Mouse (Mus musculus) midbrain, embryonic 13.5 days (tissue): ENCODE results near the gene Haus2. TPM values are rescaled to one million over a fixed set of nuclear protein-coding genes. Genes with fewer than 3 reads are reported as not detected.

Source experiments
- ATAC-seq: fragments of 200-750 bp; cut with Nextera tagmentation; 2 replicates; pipeline ENCODE4 v1.8.0; 2017; ENCODE audit warnings: mild to moderate bottlenecking, moderate TSS enrichment, moderate library complexity
- H3K27ac ChIP-seq: fragments of 300-500 bp; sonication (generic); 2 replicates; pipeline ENCODE4 v1.5.1; 2015; ENCODE audit warnings: inconsistent platforms, mild to moderate bottlenecking, moderate library complexity
- H3K27me3 ChIP-seq: fragments of 300-500 bp; sonication (generic); 2 replicates; pipeline ENCODE4 v1.6.1; 2015; ENCODE audit warnings: mild to moderate bottlenecking, inconsistent platforms
- H3K36me3 ChIP-seq: fragments of 300-500 bp; sonication (generic); 2 replicates; pipeline ENCODE4 v1.6.1; 2015; ENCODE audit warnings: mild to moderate bottlenecking, inconsistent platforms
- H3K4me1 ChIP-seq: fragments of 300-500 bp; sonication (generic); replicated peaks from 2 replicates; pipeline ENCODE4 v1.6.1; 2015; ENCODE audit warnings: inconsistent platforms
- H3K4me2 ChIP-seq: fragments of 300-500 bp; sonication (generic); replicated peaks from 2 replicates; pipeline ENCODE4 v1.6.1; 2015; ENCODE audit warnings: moderate library complexity, mild to moderate bottlenecking, inconsistent platforms
- H3K4me3 ChIP-seq: fragments of 300-500 bp; sonication (generic); replicated peaks from 2 replicates; pipeline ENCODE4 v1.5.1; 2015; ENCODE audit warnings: mild to moderate bottlenecking, inconsistent platforms
- H3K9ac ChIP-seq: fragments of 300-500 bp; sonication (generic); replicated peaks from 2 replicates; pipeline ENCODE4 v1.6.1; 2015; ENCODE audit warnings: mild to moderate bottlenecking, inconsistent platforms
- H3K9me3 ChIP-seq: fragments of 300-500 bp; sonication (generic); 2 replicates; pipeline ENCODE4 v1.6.1; 2016; ENCODE audit warnings: mild to moderate bottlenecking, inconsistent platforms
- WGBS: fragments of 180-500 bp; shearing (Covaris S2); methylation state at CpG from one replicate; pipeline ENCODE4 v1.1.7; 2015; 5-methylcytosine and 5-hydroxymethylcytosine counted together
- polyA plus RNA-seq: library from polyadenylated mRNA; unstranded; fragments of >200 nt; fragmentation: Nextera tagmentation; extraction: Ambion mirVana; gene quantifications from 2 replicates; pipeline ENCODE4 v1.2.1, GENCODE M21; 2015

Haus2 gene
- polyA plus RNA-seq, 1 experiment from 2014 or later = 33.1 TPM

DNA sequence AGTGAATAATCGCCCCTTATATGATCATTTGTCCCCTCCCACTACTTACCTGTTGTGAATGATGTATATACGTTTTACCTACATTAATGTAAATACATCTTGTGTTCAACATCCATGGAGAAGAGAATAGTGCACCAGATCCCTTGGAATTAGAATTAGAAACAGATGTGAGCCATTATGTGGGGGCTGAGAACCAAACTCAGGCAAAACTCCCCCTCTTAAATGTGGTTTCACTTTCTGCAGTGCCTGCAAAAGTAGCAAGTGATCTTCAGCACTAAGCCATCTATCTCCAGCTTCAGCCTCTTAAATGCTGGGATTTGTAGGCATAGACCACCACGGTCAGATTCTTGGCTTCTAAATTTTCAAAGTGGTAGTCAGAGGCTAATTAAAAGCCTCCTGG, 34.1 kb upstream of the Haus2 start:
- Histone ChIP-seq H3K27me3 (no peaks in the 10 kb centered on the region), H3K4me1 (no peaks in the 10 kb centered on the region), H3K36me3 (peaks cover 6% of the 10 kb centered on the region; the same call in 1 of the 2 replicates), H3K4me2 (no peak overlapping the region), H3K27ac (no peak overlapping the region), H3K9me3 (no peaks in the 10 kb centered on the region), H3K9ac (no peak overlapping the region), H3K4me3 (no peak overlapping the region)
- WGBS = 92% methylated on average over 3 of the region's 3 CpGs
- ATAC-seq = no peak

DNA sequence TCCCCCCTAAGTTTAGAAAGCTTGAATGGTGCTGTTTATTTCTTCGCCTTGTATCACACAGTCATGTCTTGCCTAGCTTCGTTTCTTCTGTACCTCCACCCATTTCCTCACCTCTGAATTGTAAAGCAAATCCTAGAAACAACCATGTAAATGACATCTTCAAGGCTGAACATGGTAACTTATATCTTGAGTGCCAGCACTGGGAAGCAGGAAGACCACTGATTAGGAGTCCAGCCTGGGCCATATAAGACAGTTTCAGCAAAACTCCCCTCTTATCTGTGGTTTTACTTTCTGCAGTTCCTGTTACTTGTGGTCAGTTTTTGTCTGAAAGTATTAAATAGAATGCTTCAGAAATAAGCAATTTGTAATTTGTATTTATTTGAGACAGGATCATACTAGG, 33.2 kb upstream of the Haus2 start:
- no peak for ATAC-seq
- 90% methylated on average over 2 of the region's 2 CpGs for WGBS

DNA sequence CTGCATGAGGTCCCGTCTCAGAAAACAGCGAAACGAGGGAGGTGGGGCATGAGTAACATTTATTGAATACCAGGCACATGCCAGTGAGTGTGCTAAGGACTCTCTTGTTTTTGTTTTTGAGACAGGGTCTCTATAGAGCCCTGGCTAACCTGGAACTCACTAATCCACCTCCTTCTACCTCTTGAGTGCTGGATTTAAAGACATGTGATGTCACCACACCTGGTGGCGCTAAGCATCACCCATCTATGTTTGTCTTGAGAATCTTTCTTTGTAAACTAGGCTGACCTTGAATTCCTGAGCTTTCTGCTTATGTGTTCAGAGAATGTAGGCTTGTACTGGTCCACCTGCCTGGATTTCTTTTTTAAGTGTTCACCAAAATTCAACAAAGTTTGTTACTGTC, 31.4 kb upstream of the Haus2 start:
- no peak overlapping the region for H3K4me2 ChIP-seq
- no peaks in the 10 kb centered on the region for H3K27me3 ChIP-seq
- no peaks in the 10 kb centered on the region for H3K4me1 ChIP-seq
- WGBS = 89% methylated on average over 4 of the region's 4 CpGs
- no peaks in the 10 kb centered on the region for H3K9me3 ChIP-seq
- H3K36me3 ChIP-seq = no peaks in the 10 kb centered on the region
- no peak overlapping the region for H3K4me3 ChIP-seq
- no peak overlapping the region for H3K9ac ChIP-seq
- no peak overlapping the region for H3K27ac ChIP-seq
- ATAC-seq = no peak

More for the DNA sequence above, 33.2 kb upstream of the Haus2 start:
- H3K27me3 ChIP-seq = no peaks in the 10 kb centered on the region
- H3K9me3 ChIP-seq = no peaks in the 10 kb centered on the region
- H3K4me3 ChIP-seq = no peak overlapping the region
- no peaks in the 10 kb centered on the region for H3K4me1 ChIP-seq
- no peak overlapping the region for H3K4me2 ChIP-seq
- H3K27ac ChIP-seq = no peak overlapping the region
- H3K36me3 ChIP-seq = peaks cover 6% of the 10 kb centered on the region; the same call in 1 of the 2 replicates
- H3K9ac ChIP-seq = no peak overlapping the region

- H3K36me3 ChIP-seq = no peaks in the 10 kb centered on the region
- H3K4me1 ChIP-seq = no peaks in the 10 kb centered on the region
- no peak for ATAC-seq
- H3K9ac ChIP-seq = no peak overlapping the region
- 85% methylated on average over 5 of the region's 5 CpGs for WGBS
- no peak overlapping the region for H3K4me3 ChIP-seq
- H3K9me3 ChIP-seq = no peaks in the 10 kb centered on the region
- no peak overlapping the region for H3K27ac ChIP-seq
- H3K27me3 ChIP-seq = no peaks in the 10 kb centered on the region
- H3K4me2 ChIP-seq = no peak overlapping the region
Observed at GRCm38 (mm10) chr2:120578286-120578685, 30.9 kb upstream of the Haus2 start.

GRCm38 (mm10) chr2:120589759-120590158, 19.4 kb upstream of the Haus2 start:
- Histone ChIP-seq H3K27me3 (no peaks in the 10 kb centered on the region), H3K9ac (no peak overlapping the region), H3K4me1 (no peaks in the 10 kb centered on the region), H3K9me3 (no peaks in the 10 kb centered on the region), H3K27ac (no peak overlapping the region), H3K4me3 (no peak overlapping the region), H3K4me2 (no peak overlapping the region), H3K36me3 (peaks cover 46% of the 10 kb centered on the region)
- 83% methylated on average over 5 of the region's 5 CpGs for WGBS
- ATAC-seq = no peak

- no peak for ATAC-seq
- Histone ChIP-seq H3K4me3 (no peak overlapping the region), H3K9ac (no peak overlapping the region), H3K9me3 (no peaks in the 10 kb centered on the region), H3K4me2 (no peak overlapping the region), H3K36me3 (peaks cover 52% of the 10 kb centered on the region), H3K27me3 (no peaks in the 10 kb centered on the region), H3K27ac (no peak overlapping the region), H3K4me1 (no peaks in the 10 kb centered on the region)
- 93% methylated on average over 1 of the region's 1 CpGs for WGBS
Observed at GRCm38 (mm10) chr2:120592227-120592626, 17.0 kb upstream of the Haus2 start.

GRCm38 (mm10) chr2:120597734-120598133, 11.4 kb upstream of the Haus2 start:
- Histone ChIP-seq H3K27ac (no peak overlapping the region), H3K4me1 (no peaks in the 10 kb centered on the region), H3K9me3 (no peaks in the 10 kb centered on the region), H3K4me2 (no peak overlapping the region), H3K36me3 (peaks cover 65% of the 10 kb centered on the region), H3K9ac (no peak overlapping the region), H3K27me3 (no peaks in the 10 kb centered on the region), H3K4me3 (no peak overlapping the region)
- 93% methylated on average over 2 of the region's 2 CpGs for WGBS
- ATAC-seq = no peak

DNA sequence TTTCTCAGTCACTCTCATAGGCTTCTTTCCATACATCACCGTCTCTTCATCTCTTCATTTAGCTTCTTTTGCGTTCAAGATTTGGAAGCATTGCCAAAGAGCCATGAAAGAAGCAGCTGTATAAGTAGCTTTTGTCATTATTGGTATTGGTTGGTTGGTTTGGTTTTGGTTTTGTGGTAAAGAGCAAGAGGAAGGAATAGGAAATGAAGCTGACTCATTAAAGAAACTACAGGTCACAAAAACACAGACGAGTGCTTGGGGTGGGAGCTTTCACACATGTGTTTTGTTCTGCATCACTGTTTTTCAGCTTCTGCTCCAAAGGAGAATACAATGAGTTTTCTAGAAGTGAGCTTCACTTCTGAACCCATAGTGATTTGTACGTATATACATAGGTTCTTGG, 9.7 kb upstream of the Haus2 start:
- no peaks in the 10 kb centered on the region for H3K4me1 ChIP-seq
- H3K27ac ChIP-seq = no peak overlapping the region
- 95% methylated on average over 4 of the region's 4 CpGs for WGBS
- H3K9ac ChIP-seq = no peak overlapping the region
- H3K9me3 ChIP-seq = no peaks in the 10 kb centered on the region
- no peak overlapping the region for H3K4me3 ChIP-seq
- ATAC-seq = no peak
- H3K36me3 ChIP-seq = peaks cover 68% of the 10 kb centered on the region
- no peak overlapping the region for H3K4me2 ChIP-seq
- no peaks in the 10 kb centered on the region for H3K27me3 ChIP-seq

DNA sequence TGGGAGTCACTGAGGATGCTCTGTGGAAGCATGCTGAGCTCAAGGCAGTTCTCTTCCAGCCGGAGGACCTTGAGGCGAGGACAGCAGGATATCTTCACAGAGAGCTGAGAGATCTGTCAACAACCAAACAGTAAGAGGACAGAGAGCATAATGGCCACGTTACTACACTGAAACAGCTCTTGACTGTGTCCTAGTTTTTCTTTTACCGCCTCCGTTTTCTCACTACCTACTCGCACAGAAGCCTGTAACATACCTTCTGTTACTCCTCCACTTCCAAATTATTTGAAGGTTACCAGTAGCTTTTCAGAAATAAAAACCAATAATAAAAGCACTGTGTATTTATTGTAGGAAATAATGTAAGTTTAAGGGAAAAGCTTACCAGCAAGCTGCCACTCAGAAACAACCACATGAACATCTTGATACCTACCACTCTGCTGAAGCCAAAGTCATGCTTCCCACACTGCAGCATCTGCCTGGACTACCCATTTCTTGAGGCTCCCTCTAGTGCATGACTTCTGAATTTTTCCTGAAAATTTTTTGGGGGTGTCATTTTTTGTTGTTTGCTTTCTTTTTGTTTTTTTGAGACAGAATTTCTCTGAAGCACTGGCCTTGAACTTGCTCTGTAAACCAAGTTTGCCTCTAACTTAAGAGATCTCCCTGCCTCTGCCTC, 3.0 kb upstream of the Haus2 start:
- Histone ChIP-seq H3K9ac (no peak overlapping the region), H3K9me3 (no peaks in the 10 kb centered on the region), H3K4me2 (no peak overlapping the region), H3K4me1 (peaks cover 25% of the 10 kb centered on the region), H3K4me3 (no peak overlapping the region), H3K27me3 (no peaks in the 10 kb centered on the region), H3K27ac (no peak overlapping the region), H3K36me3 (peaks cover 32% of the 10 kb centered on the region)
- ATAC-seq = no peak
- 87% methylated on average over 6 of the region's 6 CpGs for WGBS

DNA sequence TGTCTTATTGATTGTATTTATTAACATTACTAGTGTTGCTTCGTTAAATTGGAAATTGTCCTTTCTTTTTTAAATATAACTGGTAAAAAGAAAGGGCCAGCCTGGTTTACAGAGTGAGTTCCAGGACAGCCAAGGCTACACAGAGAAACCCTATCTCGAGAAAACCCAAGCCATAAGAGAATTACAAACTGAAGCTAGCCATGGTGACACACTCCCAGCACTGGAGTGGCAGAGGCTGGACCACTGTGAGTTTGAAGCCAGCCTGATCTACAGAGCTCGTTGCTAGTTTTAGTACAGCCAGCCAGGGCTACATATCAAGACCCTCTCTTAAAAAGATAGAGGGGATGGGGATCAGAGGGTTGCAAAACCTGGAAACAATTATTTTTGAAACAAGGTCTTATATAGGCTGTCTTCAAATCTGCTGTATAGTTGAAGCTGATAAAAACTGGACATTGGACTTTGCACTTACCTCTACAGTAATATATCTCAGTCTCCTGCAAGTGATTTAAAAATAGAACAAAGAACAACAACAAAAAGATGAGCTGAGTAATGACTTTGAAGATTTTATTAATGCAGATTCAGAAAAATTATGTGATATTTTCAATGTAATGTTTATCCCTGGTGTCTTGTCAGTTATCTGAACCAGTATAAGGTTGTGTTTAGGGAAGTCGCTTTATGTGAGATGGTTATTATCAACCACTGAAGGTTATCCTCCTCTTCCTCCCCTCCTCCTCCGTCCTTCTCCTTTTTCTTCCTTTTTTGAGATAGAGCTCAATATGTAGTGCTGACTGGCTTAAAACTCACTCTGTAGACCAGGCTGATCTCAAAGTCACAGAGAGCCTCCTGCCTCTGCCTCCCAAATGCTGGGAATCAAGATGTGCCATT, 7.3 kb downstream of the Haus2 start:
- H3K9me3 ChIP-seq = no peaks in the 10 kb centered on the region
- no peak overlapping the region for H3K4me3 ChIP-seq
- no peaks in the 10 kb centered on the region for H3K4me1 ChIP-seq
- no peaks in the 10 kb centered on the region for H3K27me3 ChIP-seq
- ATAC-seq = no peak
- 93% methylated on average over 5 of the region's 5 CpGs for WGBS
- H3K36me3 ChIP-seq = peaks cover 56% of the 10 kb centered on the region
- no peak overlapping the region for H3K9ac ChIP-seq
- H3K4me2 ChIP-seq = no peak overlapping the region
- H3K27ac ChIP-seq = no peak overlapping the region

GRCm38 (mm10) chr2:120619538-120619937, 10.4 kb downstream of the Haus2 start:
- no peak for ATAC-seq
- no peaks in the 10 kb centered on the region for H3K27me3 ChIP-seq
- no peak overlapping the region for H3K4me2 ChIP-seq
- no peak overlapping the region for H3K9ac ChIP-seq
- peaks cover 42% of the 10 kb centered on the region for H3K36me3 ChIP-seq
- WGBS = 100% methylated on average over 1 of the region's 1 CpGs
- no peaks in the 10 kb centered on the region for H3K9me3 ChIP-seq
- no peak overlapping the region for H3K27ac ChIP-seq
- no peaks in the 10 kb centered on the region for H3K4me1 ChIP-seq
- H3K4me3 ChIP-seq = no peak overlapping the region

GRCm38 (mm10) chr2:120622920-120623319, 13.7 kb downstream of the Haus2 start:
- no peak for ATAC-seq
- Histone ChIP-seq H3K36me3 (peaks cover 19% of the 10 kb centered on the region), H3K4me3 (no peak overlapping the region), H3K9ac (no peak overlapping the region), H3K4me2 (no peak overlapping the region), H3K27me3 (no peaks in the 10 kb centered on the region), H3K27ac (no peak overlapping the region), H3K4me1 (no peaks in the 10 kb centered on the region), H3K9me3 (no peaks in the 10 kb centered on the region)
